Mouse (Mus musculus) heart, postnatal 4 days (tissue): ENCODE data around the gene Sugct. TPM values are rescaled to one million over a fixed set of nuclear protein-coding genes. Genes with fewer than 3 reads are reported as not detected.

Experiments
- DNase-seq: peaks from one replicate; pipeline ENCODE4 v3.0.0; 2021
- total RNA-seq, 2 experiments: library from RNA; stranded (reverse); gene quantifications; 2 replicates each; pipeline ENCODE4 v1.2.3; 2021

Sugct gene
- total RNA-seq, 2 experiments from 2014 or later, result 1.2 TPM

DNA sequence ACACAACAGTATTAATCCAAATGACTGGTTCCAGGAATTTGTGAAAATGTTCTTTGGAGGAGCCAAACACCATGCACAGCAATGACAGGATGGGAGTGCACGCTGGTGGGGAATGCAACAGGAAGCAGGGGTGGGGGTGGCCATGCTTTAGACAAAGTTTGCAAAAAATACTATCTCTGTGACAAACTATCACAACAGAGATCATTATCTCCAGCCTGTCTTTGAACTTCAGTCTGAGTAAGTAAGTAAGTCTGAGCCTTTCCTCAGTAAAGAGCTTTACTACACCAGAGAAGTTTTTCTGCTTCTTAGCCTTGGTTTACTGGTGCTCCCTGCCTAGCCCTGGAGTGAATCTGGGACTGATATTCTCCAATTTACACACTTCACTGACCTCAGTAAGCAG, 664.6 kb downstream of the Sugct start:
- no peak for DNase-seq

DNA sequence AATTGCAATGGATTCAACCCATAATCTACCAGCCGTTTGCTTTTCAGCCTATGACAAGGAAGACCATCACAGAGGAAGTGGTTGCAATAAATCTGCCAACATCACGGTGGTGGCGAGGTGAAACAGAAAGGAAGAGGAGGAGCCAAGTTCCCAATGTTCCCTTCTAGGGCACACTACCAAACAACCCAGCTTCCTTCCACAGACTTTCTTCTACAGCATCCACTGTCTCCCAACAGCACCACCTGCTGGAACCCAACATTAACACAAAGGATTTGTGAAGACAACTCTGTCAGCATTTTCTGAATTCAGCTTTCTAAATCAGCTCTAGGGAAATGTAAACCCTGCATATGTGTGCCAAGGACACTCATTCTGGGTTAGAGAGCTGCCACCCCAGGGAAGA, 666.8 kb downstream of the Sugct start:
- peak; percentile 77 for DNase-seq

GRCm38 (mm10) chr13:17027846-17028529, 667.4 kb downstream of the Sugct start:
- no peak for DNase-seq

- DNase-seq, result no peak
Measured at GRCm38 (mm10) chr13:17027001-17027400, 668.4 kb downstream of the Sugct start.

DNA sequence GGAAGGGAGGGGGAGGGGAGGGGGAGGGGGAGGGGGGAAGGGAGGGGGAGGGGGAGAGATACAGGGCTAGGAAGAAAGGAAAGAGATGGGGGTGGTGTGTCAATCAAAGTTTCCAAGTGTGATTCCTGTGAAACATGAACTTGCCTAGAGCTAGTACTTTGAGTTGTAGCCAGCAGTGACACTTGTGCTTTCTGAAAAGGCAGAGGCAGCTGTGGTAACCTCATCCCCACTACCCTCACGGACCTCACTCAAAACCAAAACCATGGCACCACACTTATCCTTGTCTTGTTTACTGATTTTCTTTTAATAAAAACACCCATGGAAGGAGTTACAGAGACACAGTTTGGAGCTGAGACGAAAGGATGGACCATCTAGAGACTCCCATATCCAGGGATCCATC, 698.9 kb downstream of the Sugct start:
- no peak for DNase-seq

DNA sequence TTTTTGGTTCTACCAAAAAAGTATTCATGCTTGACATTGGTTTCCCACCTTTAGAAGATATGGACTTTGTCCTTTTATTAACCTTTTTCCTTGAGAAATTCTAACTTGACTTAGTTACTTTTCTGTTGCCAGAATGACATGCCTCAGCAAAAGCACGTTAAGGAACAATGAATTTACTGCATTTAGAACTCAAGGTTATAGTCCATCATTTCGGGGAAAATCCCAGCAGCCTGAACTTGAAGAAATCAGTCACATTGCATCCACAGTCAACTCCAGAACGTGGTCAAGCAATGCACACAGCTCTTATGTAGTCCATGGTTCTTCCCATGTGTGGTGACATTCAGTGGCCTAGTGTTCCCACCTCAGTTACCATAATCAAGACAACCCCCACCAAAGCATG, 700.0 kb downstream of the Sugct start:
- DNase-seq, result no peak

DNA sequence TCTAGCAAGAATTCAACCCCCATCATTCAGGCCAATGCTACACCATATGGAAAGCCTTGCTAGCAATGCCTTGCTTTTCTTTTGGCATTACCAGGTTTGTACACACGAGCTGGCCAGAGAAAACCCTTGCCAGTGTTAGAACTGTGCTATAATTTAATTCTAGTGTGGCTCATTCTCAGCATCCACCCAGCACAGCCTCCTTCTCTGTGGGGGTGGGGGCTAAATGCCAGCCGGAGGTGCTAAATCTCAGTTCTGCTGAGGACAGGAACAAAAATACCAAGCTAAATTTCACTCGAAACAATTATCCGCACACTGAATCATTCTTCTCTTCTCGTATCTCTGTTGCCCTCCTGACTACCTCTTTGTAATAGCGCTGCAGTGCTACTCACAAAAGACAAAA, 717.6 kb downstream of the Sugct start:
- no peak for DNase-seq

GRCm38 (mm10) chr13:16971277-16971676, 724.1 kb downstream of the Sugct start:
- no peak for DNase-seq

DNA sequence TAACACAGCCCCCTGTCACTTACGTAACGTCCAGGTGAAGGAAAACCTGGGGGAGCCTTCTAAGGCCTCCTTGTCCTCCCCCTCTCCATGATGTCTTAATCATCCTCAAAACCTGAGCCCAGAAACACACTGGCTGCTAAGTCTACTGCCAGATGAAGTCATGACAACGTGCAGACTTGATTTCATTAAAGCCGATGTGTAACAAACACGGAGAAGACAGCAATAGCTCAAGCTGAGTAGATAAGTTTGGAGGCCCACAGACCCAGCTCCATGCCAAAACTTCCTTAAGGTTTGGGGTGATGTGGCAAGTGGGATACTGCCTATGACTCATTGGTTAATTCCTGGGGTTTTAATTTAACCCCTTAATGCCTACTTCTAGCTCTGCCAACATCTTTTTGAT, 726.4 kb downstream of the Sugct start:
- DNase-seq, result no peak

DNA sequence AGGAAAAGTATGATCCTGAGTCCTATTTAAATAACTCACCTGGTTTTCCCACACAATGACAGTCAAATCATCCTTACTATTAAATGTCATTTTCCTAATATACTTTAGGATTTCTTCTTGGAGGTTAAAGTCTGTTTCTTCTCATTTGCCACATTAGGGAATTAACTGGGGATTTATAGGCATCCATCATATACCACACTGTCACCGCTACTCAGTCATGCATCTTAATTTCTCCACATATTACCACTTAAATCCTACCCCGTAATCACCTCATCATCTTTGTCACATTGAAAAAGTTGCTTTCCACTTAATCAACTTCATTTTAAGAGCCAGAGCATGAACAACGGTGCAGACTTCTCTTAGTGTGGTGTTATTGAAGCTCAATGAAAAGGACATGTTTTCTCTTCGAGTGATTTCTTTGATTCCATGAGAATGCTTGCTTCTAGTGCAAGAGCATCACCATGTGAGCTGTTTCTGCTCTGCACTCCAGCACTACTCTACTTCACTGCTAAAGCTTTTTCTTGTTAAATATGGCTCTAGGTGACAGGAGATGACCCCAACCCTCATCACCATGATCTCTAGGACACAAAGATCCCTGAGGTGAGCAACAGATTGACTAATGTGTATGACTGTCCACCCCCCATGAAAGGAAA, 730.4 kb downstream of the Sugct start:
- DNase-seq, result no peak

- DNase-seq, result no peak
Measured at GRCm38 (mm10) chr13:16952045-16952444, 743.3 kb downstream of the Sugct start.

DNA sequence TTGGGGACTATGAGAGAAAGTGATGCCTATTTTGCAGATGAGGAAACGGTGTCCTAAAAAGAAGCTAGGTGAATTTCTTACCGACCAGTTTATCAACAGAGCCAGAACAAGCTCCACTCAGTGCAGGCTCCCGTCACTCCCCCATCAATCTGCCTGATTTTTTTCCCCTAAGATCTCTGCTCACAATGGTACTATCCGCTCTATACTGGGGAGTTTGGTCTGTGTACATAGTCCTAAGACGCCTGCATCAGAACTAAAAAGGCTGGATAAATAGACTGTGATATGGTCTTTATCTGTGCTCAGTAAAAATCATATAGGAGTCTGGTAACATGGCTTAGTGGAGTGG, 755.9 kb downstream of the Sugct start:
- DNase-seq, result no peak

GRCm38 (mm10) chr13:16938552-16939465, 756.5 kb downstream of the Sugct start:
- no peak for DNase-seq

- peak; percentile 40 for DNase-seq
Measured at GRCm38 (mm10) chr13:16937422-16938202, 757.7 kb downstream of the Sugct start.

GRCm38 (mm10) chr13:16935029-16935428, 760.3 kb downstream of the Sugct start:
- DNase-seq, result peak; percentile 54

DNA sequence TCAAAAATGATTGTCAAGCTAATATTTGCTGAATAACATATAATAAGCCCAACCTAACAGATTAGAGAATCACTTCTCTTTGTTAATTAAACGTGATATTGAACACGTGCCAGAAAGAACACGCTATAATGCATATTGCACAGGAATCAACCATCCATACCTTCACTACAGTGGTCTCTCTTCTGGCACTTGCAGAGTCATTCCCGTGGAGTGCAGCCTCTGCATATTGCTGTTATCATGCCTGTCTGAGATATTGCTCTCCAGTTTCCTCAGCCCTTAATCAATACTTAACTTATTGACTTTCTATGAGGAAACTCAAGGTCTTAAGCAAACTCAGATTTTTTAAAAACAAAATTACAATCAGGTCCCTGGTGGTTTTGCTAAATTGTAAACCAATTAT, 761.8 kb downstream of the Sugct start:
- no peak for DNase-seq

DNA sequence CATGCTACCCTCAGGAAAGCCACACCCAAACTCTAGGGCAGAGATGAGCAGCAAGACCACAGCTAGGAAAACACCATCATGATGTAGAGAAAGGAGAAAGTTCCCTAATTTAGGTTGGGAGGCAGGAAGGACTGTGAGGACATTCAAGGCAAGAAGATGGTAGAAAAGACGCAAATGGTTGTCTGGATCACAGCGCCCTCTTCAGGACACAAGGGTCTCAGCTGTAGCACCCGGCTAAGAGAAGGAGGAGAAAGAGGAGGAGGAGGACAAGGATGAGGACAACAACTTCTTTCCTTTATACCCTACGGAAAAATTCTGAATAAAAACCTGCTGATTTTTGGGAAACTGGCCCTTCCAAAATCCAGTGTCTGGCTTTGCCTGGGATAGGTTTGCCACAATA, 774.0 kb downstream of the Sugct start:
- DNase-seq, result no peak

GRCm38 (mm10) chr13:16915697-16916096, 779.7 kb downstream of the Sugct start:
- DNase-seq, result no peak

- no peak for DNase-seq
Measured at GRCm38 (mm10) chr13:16912214-16912613, 783.1 kb downstream of the Sugct start.

DNA sequence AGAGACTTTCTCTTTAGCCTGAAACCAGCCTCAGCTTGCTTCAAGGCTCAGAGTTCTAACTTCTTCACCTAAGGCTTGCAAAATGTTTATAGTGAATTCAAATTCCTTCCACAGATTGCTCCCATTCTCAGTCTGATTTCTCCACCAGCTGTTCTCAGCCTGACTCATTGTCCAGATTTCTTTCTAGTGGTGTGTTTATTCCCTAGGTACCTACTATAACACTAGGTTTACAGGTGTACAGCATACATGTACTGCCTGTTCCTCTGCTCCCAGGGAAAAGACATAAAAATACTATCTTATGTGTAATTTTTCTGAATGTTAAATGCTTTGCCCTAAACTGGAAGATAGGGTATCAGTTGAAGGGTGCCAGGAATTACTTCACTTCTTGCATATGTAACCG, 788.4 kb downstream of the Sugct start:
- no peak for DNase-seq

- DNase-seq, result no peak
Measured at GRCm38 (mm10) chr13:16901424-16901823, 793.9 kb downstream of the Sugct start.

DNA sequence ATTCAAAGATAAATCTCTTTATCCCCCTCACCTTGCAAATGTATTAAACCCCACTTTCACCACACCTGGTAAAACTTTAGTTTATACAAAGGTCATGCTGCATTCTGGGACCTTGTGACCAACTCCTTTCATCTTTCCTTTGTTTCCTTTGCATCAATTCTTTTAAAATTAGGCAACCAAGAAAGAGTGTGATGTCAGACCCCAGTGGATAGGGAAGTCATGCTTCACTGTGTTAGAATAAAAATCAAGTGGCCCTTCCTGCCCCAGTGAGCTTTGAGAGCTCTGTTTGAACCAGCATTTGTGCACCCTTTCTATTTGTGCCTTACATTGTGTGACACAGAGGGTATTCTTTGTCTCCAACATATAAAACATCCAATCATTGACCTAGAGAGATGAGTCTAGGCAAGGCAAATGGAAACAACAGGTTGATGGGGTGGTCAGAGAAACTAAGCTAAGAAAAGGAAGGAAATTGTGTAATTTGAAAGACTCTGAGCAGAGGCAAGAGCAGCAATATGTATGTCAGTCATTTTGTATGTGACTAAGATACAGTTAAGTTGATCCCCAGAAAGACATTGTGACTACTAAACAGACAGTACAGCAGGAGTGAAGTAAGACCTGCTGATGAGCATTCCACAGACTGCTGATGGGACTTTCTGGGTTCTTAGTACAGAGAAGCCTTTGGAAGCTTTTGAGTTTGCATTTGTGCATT, 797.1 kb downstream of the Sugct start:
- DNase-seq, result no peak
